Mouse (Mus musculus): ENCODE data around the gene Cox14.

The Cox14 gene

GRCm38 (mm10) chr15:99708176-99708575, 17.2 kb upstream of the Cox14 start:
- no peak for DNase-seq (ENCODE audit: low spot score)

- DNase-seq (ENCODE audit: low spot score): no peak
Observed at GRCm38 (mm10) chr15:99710221-99711190, 14.9 kb upstream of the Cox14 start.

DNA sequence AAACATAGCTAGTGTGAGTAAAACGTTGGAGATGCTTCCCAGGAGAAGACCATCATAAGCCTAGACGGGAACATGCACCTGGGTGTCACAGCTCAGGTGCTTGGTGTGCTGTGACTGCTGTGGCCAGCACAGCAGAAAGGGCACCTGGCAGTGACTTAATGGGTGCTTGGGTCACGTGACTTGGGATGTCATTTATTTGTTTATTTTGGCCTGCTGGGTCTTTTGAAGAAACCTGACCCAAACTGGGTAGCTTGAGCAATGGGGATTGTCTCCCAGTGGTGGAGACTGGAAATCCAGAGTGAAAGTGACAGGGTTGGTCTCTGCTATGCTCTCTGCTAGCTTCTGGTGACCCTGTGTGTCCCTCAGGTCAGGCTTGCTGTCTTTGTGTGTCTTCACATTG, 13.9 kb upstream of the Cox14 start:
- DNase-seq (ENCODE audit: low spot score): no peak

GRCm38 (mm10) chr15:99712666-99713559, 12.5 kb upstream of the Cox14 start:
- DNase-seq (ENCODE audit: low spot score): no peak

- DNase-seq (ENCODE audit: low spot score): no peak
Observed at GRCm38 (mm10) chr15:99713569-99713968, 11.8 kb upstream of the Cox14 start.

- DNase-seq (ENCODE audit: low spot score): peak; percentile 54
Observed at GRCm38 (mm10) chr15:99714206-99714605, 11.2 kb upstream of the Cox14 start.

- peak; percentile 42 for DNase-seq (ENCODE audit: low spot score)
Observed at GRCm38 (mm10) chr15:99714858-99715257, 10.6 kb upstream of the Cox14 start.

DNA sequence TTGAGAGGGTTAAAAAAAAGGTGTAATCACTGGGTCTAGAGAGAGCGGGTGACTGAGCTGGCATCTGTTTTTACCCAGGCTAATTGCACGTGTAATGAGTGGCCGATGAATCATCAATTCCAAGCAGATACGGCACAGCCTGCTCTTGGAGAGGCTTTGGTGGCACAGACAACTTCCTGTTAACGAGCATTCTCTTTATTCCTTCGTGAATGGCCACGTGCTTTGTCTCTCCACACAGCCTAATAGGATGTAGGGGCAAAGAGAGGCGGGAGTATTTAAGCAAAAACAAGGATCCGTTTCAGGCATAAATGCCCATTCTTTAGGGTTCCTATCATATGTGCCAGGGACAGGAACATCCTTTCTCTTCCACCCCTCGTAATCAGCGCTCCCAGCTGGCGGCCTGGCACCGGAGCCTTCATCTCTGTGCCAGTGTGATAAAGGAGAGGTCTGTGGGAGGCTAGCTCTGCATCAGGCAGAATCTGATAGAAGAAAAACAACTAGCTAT, 10.0 kb upstream of the Cox14 start:
- DNase-seq (ENCODE audit: low spot score): no peak

DNA sequence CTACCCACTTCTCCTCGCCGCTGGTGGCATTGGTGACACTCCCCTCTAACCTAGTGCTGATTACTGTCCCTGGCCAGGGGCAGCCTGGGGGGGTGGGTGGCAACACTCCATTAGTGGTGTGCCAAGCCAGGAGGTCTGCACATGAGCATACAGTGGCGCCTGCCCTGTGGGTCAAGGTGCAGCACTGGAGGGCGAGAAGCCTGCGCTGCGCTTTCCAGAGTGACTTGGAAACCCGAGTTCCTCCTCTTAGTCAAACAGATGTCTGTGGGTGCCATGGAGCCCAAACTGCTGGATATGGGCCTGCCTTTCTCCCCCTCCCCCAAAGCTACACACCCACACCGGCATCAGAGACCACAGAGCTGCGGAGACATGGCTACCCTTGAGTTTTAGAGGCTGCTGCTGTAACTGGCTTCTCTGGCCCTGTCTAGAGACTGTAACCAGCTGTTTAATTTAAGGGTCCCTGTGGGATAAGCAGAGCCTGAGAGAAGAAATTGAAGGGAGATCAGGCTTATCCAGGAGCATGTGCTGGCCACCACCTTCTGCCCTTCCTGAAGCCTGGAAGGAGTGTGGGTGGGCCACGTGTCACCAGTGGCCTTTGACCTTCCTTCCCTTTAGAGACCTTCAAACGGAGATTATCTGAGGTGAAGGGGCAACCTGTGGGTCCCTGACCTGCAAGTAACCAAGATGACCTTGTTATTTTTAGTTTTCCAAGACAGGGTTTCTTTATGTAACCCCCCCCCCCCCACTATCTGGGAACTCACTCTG, 9.3 kb upstream of the Cox14 start:
- no peak for DNase-seq (ENCODE audit: low spot score)

DNA sequence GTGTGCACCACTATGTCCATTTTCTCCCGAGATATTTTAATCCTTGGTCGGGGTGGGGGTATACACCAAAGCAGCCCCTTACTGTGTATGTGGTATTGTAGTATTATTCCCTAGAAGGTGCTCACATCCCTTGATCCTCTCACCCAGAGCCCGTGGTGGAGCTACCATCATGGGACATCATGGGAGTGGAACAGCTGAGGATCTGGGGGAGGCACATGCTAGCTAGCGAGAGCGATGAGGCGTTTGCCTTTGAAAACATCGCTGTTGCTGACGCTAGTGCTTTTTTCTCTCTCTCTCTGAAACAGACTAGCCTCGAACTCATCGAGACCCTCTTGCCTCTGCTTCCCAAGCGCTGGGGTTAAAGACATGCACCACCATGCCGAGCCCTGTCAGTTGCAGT, 8.6 kb upstream of the Cox14 start:
- no peak for DNase-seq (ENCODE audit: low spot score)

DNA sequence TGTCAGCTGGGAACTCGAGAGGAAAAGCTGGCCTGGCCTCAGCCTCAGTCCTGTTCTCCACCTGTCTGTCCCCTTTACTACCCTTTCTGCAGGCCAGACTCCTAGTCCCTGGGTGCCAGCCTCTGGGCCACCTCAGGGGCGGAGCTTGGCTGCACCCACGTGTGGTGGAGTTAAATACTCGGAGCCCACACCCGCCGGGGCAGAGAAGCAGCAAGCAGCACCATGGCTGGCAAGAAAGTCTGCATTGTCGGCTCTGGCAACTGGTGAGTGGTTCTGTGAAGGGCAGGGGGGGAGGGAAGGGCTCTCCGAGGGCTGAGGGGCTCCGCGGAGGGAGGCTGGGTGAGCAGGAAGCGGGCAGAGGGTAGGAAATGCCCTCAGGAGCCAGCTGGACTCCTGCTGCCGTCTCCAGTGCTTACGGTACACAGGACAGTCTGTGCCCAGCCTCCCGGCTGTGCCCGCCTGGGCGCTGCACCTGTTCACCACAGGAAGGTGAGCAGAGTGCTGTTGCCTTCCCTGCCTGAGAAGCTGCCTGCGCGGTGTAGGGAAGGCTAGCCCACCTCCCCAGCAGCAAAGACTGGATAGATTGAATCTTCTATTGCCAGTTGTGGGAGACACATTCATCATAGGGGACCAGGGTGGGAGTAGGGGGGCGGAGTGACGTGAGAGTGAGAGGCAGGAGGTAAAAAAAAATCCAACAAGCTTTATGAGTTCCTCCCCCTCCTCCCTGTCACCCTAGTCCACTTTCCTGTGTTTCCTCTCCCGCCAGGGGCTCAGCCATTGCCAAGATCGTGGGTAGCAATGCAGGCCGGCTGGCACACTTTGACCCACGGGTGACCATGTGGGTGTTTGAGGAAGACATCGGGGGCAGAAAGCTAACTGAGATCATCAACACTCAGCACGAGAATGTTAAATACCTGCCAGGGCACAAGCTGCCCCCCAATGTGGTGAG, 7.8 kb upstream of the Cox14 start, which contains the start of gene Gpd1:
Gpd1 (plus strand) TSS at position 130 of the 949 bp plus-strand sequence.
- no peak for DNase-seq (ENCODE audit: low spot score)

DNA sequence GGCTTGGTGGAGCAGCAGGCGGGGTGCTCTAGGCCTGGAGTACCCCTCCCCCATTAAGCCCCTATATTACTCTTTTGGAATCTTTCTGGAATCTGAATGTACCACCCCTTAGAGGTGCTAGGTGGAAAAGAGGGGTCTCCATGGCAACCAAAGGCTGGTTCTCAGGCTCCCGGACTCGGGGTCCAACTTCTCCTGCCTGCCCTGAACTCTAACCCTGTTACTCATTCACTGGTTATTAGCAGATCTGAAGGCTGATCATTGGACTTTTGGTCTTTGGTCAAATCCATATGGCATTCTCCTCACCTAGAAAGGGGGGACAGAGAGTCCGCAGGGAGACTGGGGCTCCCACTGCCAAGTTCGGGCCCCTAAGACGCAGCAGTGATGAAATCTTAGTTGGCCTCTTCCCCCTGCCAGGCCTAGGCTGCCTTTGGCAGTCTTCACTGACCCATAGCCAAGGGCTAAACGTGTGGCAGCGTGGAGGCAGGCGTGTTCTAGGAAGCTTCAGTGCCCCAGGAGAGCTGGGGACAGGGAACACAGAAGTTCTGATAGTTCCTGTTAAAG, 6.9 kb upstream of the Cox14 start:
- no peak for DNase-seq (ENCODE audit: low spot score)

DNA sequence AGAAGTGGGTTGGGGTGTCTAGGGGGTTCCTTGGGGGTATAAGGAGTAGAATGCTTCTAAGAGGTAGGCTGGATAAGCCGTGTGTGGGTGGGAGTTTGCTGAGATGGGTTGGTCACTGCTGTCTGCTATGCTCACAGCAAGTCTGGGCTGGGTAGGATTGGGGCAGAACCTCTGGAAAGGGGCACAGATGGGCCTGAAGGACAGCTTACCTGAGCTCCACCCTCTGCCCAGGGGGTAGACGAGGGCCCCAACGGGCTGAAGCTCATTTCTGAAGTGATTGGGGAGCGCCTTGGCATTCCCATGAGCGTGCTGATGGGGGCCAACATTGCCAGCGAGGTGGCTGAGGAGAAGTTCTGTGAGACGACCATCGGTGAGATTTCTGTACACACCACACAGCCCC, 5.6 kb upstream of the Cox14 start:
- no peak for DNase-seq (ENCODE audit: low spot score)

DNA sequence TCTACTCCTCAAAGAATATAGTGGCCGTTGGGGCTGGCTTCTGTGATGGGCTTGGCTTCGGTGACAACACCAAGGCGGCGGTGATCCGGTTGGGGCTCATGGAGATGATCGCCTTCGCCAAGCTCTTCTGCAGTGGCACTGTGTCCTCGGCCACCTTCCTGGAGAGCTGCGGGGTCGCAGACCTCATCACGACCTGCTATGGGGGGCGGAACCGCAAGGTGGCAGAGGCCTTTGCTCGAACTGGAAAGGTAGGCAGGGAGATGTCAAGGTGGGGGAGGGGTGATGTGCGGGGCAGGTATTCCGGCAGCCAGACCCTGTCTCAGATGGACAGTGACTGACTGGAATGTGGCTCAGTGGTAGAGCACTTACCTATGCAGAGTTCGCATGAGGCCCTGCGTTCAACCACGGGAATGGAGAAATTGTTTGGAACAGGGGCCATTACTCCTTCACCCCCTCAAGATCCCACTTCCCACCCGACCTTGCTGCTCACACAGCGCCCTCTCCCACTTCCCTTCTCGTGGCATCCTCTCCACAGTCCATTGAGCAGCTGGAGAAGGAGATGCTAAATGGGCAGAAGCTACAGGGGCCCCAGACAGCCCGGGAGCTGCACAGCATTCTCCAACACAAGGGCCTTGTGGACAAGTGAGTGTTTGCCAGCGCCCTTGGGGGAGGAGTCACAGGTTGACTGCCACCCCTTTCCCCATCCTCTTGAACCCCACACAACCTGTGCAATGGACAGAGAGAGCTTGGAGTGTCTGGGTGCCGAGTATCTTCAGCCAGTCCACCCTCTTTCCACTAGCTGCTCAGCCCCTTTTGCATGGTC, 3.3 kb upstream of the Cox14 start:
- no peak for DNase-seq (ENCODE audit: low spot score)

DNA sequence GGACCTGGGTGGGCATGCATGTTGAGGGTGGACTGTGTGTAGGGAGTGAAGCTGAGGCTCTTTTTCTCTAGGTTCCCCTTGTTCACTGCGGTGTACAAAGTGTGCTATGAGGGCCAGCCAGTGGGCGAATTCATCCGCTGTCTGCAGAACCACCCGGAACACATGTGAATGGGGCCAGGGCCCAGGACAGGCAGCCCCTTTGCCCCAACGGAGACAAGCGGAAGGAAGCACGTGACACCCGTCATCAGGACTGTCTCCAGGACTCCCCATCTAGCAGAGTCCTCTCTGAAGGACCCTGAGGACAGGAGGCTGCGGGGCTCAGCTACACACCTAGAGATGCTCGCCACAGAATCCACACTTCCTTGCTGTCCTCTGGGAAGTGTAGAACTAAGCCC, 2.3 kb upstream of the Cox14 start:
- DNase-seq (ENCODE audit: low spot score): no peak

DNA sequence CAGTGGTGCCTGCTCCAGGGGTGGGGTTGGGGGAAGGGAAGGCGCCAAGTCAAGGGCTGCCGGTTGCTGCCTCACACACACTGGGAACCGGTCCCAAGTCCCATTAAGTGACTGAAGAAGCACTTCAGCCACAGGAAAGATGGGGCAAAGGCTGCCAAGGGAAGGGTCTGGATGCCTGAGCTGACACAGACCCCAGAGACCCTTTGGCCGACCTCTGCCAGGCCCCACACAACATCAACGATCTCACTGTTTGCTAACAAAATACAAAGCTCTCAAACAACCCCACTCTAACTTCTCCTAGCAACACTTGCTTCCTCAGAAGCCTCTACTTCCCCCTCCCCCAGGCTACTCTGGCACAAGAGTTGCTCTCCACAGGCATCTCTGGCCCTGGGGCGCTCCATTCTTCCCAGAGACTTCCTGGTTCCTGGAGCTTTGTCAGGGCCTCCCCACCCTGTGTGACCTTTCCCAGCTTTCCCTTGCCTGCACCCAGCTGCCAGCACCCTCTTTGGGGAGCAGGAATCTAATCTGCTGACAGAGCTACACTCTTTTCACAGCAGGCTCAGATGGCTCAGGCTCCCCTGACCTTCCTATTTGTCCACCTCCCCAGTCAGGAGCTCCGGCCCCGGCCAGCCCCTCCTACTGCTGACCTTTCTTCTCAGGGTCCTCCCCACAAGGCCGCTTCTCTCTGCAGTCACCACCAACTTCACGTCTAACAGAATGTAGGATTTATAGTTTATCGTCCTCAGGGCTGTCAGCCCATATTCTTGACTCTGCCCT, 1.7 kb upstream of the Cox14 start:
- DNase-seq (ENCODE audit: low spot score): peak; percentile 75

DNA sequence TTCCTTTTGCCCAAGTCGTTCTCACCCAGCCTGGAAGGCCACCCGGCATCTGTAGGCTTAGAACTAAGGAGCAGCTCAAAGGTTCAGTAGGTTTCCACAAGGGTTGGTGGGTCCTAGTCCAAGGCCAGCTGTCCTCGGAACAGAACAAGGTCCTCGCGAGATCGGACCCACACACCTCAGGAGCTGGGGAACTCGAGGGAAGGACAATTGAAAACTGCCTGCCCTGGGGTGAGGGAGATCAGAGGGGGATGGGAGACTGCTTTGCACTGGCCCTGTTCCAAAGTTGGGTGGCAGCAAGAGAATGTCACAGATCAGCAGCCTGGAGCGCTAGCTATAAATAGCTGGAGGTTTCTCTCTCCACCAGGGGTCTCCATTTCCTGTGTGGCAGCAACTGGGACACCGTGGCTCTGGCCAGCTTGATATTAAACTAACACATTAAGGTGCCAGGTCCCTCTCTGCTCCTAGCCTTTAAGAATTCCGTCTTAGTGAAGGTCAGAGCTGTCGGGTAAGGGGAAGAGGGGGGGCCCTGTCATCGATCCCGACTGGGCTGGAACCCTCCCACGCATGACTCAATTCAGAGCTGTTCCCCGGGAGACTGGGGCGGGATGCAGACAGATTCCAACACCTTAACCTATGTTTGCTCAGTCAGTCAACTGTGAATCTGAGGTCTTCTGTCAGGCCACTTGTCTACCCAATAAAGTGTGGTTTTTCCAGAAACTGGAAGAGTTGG, 961 bp upstream of the Cox14 start:
- DNase-seq (ENCODE audit: low spot score): peak; percentile 52

DNA sequence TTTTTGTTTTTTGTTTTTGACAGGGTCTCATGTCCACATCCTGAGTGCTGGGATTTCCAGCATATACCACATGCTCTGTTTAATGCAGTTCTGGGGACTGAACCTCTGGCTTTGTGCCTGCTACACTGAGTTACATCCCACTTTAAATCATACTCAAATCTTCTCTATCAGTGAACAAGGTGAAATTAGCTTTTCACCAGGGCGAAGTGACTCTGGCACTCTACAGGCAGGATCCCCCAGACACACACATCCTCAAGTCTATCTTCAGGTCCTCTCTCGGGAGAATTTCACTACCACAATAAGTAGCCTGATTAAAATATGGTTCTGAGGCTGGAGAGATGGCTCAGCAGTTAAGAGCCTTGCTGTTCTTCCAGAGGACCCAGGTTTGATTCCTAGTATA, 1.1 kb downstream of the Cox14 start:
- DNase-seq (ENCODE audit: low spot score): no peak

Measured in ovary, adult 18-20 months (tissue).